Mouse (Mus musculus) fibroblast of lung, adult 2 months (primary cell): ENCODE measurements around the gene Asb13.

ENCODE experiments used
- DNase-seq: peaks from one replicate; pipeline ENCODE4 v3.0.0-alpha.2; 2011; ENCODE audit warnings: low read depth

Asb13 gene

GRCm38 (mm10) chr13:3664241-3664640 is 30.4 kb downstream of the Asb13 start:
- no peak for DNase-seq

- peak; percentile 65 for DNase-seq
Observed at GRCm38 (mm10) chr13:3665308-3665723, 31.5 kb downstream of the Asb13 start.

DNA sequence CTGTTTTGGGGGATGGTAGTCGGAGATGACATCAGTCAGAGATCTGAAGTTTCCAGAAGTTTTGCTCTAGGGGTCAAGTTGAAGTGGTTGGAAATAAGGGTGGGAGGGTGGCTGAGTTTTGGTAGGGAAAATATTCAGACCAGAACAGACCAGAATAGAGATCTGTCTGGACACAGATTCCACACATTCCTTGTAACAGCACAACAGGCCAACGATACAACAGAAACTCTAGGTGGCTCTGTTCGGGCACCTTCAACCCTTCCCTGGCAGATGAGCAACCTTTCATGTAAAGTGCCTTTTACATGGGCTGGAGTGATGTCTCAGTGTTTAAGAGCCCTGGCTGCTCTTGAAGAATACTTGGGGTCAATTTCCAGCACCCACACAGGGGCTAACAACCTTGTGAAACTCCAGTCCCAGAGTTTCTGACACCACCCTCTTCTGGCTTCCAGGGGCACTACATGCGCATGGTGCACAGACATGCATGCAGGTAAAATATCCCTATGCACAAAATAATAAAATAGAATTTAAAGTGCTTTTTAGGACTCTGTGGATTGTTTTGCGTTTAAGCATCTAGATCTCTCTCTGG is 33.5 kb downstream of the Asb13 start:
- no peak for DNase-seq

GRCm38 (mm10) chr13:3668068-3668467 is 34.2 kb downstream of the Asb13 start:
- no peak for DNase-seq

DNA sequence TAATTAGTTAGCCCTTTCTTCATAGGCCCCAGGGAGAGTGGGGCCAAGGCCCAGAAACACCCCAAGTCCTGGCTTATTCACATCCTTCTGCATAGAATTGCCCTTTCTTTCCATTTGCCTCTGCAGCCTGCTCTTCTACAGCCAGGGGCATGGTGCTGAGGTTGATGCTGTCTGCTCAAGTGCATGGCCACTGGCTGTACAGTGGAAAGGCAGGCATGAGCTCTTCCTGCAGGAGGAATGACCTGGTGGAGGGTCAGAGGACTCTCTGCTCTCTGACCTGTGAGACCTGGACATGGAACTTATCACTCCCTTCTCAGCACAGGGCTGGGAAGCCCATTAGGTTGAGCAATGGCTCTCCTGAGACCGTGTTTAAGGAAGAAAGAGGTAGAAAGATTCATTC is 35.8 kb downstream of the Asb13 start:
- DNase-seq, result no peak

DNA sequence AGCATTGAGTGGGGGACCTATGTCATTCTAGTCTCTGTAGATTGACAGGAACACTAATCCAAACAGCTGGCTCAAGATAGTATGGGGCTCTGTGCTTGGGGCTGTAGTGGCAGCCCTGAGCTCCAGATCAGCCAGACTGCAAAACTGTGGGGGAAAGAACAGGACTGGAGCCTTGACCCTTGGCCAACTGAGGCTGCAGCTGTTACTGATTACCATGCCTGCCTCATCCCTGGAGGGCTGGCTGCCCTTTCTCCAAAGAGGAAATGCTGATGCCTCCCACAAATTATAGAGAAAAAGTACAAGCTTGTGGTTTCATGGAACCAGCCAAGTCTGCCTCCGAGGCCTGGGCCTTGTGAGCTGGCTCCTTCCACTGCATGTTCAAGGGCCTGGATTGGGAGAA is 36.2 kb downstream of the Asb13 start:
- DNase-seq, result peak; percentile 93

- DNase-seq, result no peak
Observed at GRCm38 (mm10) chr13:3673151-3673550, 39.3 kb downstream of the Asb13 start.

DNA sequence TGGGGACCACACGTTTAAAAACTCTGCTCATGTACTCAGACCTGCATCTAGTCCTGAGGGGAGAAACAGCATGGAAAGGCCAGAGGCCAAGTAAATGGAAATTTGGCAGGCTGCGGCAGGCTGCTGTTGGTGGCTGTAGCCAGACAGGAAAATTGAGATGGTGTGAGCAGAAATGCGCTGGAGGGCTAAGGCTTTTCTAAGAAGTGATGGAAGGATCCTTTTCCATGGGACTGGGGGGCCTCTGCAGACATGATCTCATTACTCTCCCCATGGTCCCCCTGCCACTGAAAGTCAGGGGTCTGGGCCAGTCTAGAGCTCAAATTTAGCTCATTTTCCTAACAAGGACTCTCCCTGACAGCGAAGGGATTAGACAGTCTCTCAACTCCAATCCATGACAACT is 39.8 kb downstream of the Asb13 start:
- DNase-seq, result no peak

DNA sequence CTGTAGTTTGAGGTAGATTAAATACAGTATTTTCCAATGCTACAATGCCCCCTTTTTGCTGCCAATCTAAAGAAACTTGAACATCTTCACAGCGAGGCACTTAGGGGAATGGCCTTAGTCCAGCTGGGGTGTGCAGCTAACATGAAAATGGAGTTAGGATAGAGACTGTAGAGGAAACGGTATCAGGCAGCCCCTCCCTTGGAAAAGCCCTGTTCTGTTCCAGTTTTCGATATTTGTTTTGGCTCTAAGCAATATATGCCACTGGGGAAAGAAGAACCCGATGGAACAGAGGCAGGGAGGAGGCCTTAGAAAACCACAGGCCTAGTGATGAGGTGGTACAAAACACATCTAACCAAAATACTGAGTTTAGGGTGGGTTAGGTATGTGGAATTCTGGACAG is 42.0 kb downstream of the Asb13 start:
- no peak for DNase-seq

DNA sequence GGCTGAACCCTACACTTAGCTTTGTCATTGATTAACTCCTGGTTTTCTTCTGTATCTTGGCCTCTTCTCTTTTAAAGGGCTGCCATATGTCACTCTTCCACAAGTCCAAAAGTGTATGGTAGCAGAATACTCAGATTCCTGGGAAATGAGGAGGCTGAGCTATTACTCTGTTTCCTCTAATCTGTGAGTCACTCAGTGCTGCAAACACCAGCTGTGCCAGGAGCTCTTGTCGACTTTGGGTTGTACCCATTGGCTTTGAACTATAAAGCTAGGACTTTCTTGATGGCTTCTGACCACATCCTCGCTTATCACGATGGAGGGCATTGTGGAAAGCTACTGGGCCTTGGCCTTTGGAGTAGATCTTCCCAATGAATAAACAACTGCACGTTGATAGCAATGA is 45.3 kb downstream of the Asb13 start:
- DNase-seq, result no peak

- DNase-seq, result no peak
Observed at GRCm38 (mm10) chr13:3686306-3686705, 52.5 kb downstream of the Asb13 start.

- no peak for DNase-seq
Observed at GRCm38 (mm10) chr13:3694599-3695343, 60.9 kb downstream of the Asb13 start.

DNA sequence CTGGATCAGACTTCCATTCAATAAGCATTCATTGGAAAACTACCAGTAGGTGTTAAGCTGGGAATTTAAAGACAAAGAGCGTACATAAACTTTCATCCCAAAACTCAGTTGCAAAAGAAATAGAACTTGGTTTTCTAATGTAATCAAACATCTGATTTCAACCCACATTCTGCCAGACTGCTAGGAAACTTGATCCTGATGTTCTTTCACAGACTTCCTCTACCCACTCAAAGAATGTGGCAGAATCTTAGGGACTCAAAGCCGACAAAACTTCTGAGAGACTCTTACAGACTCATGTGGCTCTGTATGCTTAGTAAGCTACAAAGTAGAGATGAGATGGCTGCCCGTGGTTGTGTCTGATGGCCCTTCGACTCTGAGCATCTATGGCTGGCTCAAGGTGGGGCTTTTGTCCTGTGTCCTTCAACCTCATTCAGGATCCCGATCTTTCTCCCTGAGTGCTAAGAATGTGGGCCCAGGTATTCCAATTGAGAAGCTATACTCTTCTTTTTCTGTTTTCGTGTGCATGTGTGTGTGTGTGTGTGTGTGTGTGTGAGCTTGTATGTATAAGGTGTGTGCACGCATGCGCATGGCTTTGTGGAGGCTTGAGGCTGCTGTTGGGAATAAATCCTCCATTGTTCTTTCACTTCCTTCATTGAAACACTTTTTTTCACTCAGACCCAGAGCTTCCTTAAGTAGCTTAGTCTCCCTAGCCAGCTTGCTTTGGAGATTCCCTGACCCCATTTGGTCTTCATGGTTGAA is 63.3 kb downstream of the Asb13 start:
- no peak for DNase-seq

DNA sequence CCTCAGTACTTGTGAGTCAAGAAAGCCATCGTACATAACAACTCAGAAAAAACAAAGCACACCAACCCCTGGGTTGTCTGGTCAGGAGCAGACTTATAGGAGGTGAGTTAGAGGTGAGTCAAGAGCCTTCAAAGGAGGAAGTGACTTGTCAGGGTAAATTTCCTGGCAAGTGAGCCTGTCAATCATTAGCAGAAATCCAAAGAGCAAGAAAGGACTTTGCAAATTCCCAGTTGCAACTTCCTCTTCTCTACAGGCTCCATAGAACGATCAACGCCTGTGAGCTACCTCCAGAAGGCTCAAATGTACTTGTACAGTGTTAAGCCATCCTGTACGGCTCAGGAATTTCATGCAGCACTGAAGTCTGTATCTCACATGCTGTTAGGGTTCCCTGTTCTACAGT is 66.9 kb downstream of the Asb13 start:
- no peak for DNase-seq
